Comparison of ENCODE assay signal across 10 mouse cellular contexts in the genomic region with DNA sequence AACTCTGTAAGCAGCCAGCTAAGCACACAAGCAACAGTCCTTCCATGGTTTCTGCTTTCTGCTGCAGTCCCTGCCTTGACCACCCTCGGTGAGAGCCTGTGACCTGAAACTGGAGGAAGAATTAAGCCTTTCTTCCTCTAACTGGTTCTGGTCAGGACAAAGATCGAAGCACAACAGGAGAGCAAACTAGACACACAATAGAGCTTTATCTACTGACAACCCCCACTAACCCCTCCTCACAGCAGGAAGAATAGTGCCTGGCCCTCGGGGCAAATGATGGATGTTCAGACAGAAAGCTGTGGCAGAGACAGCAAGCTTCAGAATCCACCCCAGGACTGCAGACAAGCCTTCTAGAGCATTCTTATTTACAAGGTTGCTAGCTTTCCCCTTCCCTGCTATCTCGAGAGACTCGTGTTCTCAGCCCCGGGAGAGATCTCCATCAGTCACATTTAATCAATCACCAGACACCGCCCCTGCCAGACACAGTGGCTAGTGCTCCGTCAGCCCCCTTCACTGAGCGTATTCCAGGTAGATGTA. TPM values are rescaled to one million over a fixed set of nuclear protein-coding genes. Genes with fewer than 3 reads are reported as not detected.
DNase-seq lines count a peak whose midpoint lies in the region; ATAC-seq lines count a peak whose summit lies in the region.
"Had no signal": no experiment of that assay in that cellular context is flagged by ENCODE, and none has a peak within 500 bp of the region (broad histone marks: within the 10 kb centered on the region; RNA-seq: fewer than 3 reads in every experiment).

No protein-coding gene starts in this region.

- H3K9me3 ChIP-seq in kidney, embryonic 15.5 days (replicated peaks) = no peaks in the 10 kb centered on the region
- H3K9me3 ChIP-seq in hindbrain, embryonic 14.5 days (ENCODE audit: control insufficient read depth, low read length) = no peaks in the 10 kb centered on the region

- DNase-seq in kidney, adult 8-10 months = no peak
- no peak for DNase-seq in hindbrain, embryonic 14.5 days (ENCODE audit: low spot score)
- DNase-seq in neural tube, embryonic 10.5 days (ENCODE audit: extremely low spot score, low spot score) = peak; percentile 57
- DNase-seq in adrenal gland, postnatal 36 days = no peak
- no peak for DNase-seq in urinary bladder, postnatal 14 days (ENCODE audit: low spot score)

- H3K9ac ChIP-seq in kidney, embryonic 15.5 days = 0 out of 2 replicates have a peak overlapping the region, but pooled peaks have one; percentile 0
- no peak overlapping the region for H3K9ac ChIP-seq in hindbrain, embryonic 14.5 days
- H3K9ac ChIP-seq: liver, embryonic 14.5 days had no signal

- 12% methylated on average over 9 of the region's 9 CpGs for WGBS in kidney, embryonic 15.5 days
- under 1% methylated on average over 9 of the region's 9 CpGs for WGBS in hindbrain, embryonic 14.5 days

- H3K4me3 ChIP-seq in kidney, embryonic 15.5 days (replicated peaks) = peak overlapping the region; percentile 1; the same call in 1 of the 2 replicates
- H3K4me3 ChIP-seq in brown adipose tissue, adult 24 weeks (ENCODE audit: insufficient read depth, low read depth, low read length) = peak overlapping the region; percentile 25; the same call in 1 of the 2 replicates
- H3K4me3 ChIP-seq in hindbrain, embryonic 14.5 days (replicated peaks; ENCODE audit: low read length) = 0 out of 2 replicates have a peak overlapping the region, but pooled peaks have one; percentile 4

- H3K4me2 ChIP-seq in kidney, embryonic 15.5 days = peak overlapping the region; percentile 52
- peak overlapping the region; percentile 42 for H3K4me2 ChIP-seq in hindbrain, embryonic 14.5 days (replicated peaks)

- no peaks in the 10 kb centered on the region for H3K36me3 ChIP-seq in kidney, embryonic 15.5 days
- H3K36me3 ChIP-seq in hindbrain, embryonic 14.5 days (replicated peaks; ENCODE audit: control insufficient read depth, insufficient read depth) = no peaks in the 10 kb centered on the region

- H3K27me3 ChIP-seq in kidney, embryonic 15.5 days = no peaks in the 10 kb centered on the region; the same call in 1 of the 2 replicates
- peaks cover 27% of the 10 kb centered on the region for H3K27me3 ChIP-seq in hindbrain, embryonic 14.5 days (ENCODE audit: control insufficient read depth, insufficient read depth, low read length)
- H3K27me3 ChIP-seq: Patski had no signal

- peaks cover 21% of the 10 kb centered on the region for H3K4me1 ChIP-seq in kidney, embryonic 15.5 days
- peaks cover 7% of the 10 kb centered on the region for H3K4me1 ChIP-seq in brown adipose tissue, adult 24 weeks (ENCODE audit: control insufficient read depth, insufficient read depth, insufficient read length, low read length)
- H3K4me1 ChIP-seq in hindbrain, embryonic 14.5 days (replicated peaks; ENCODE audit: control insufficient read depth, insufficient read depth, low read length) = peaks cover 11% of the 10 kb centered on the region; the same call in 1 of the 2 replicates

- no peak for ATAC-seq in kidney, embryonic 15.5 days (replicated peaks; ENCODE audit: low FRiP score)
- no peak for ATAC-seq in hindbrain, embryonic 14.5 days (ENCODE audit: low FRiP score)
- no peak for ATAC-seq in erythroid progenitor cell, adult 5-6 weeks (replicated peaks; ENCODE audit: low FRiP score, poor library complexity, severe bottlenecking)

- peak overlapping the region; percentile 87 for H3K27ac ChIP-seq in kidney, embryonic 15.5 days
- peak overlapping the region; percentile 63 for H3K27ac ChIP-seq in brown adipose tissue, adult 24 weeks (replicated peaks; ENCODE audit: low read depth, low read length)
- H3K27ac ChIP-seq in hindbrain, embryonic 14.5 days = no peak overlapping the region; the same call in 1 of the 2 replicates
- H3K27ac ChIP-seq: liver, embryonic 14.5 days had no signal

RNA-seq across cellular contexts. Expression of a gene that starts 9.1 kb away (rescaled TPM):
- not detected in 2 replicates for polyA plus RNA-seq in kidney, embryonic 15.5 days (2015; fragmentation: Nextera tagmentation; extraction: Ambion mirVana)
- polyA plus RNA-seq in brown adipose tissue, adult 24 weeks (2012; ENCODE audit: insufficient read depth, insufficient read length, missing spikeins) = not detected in 2 replicates
- 0.16 TPM in 1 of 2 replicates, not detected in the other for polyA plus RNA-seq in hindbrain, embryonic 14.5 days (2014; fragmentation: Nextera tagmentation; extraction: Ambion mirVana)
- under 1 TPM; 0.26 to 0.43 TPM for total RNA-seq in adrenal gland, postnatal 36 days (2021)
- 0.36 and 3.8 TPM in 2 replicates for total RNA-seq in erythroid progenitor cell, adult 5-6 weeks (2015; ENCODE audit: low replicate concordance)
- total RNA-seq in erythroid progenitor cell, adult 5-6 weeks (2017; ENCODE audit: low replicate concordance) = not detected in 2 replicates

RNA-seq across cellular contexts. Expression of a gene that starts 20.1 kb away (rescaled TPM):
- polyA plus RNA-seq in kidney, embryonic 15.5 days (2015; fragmentation: Nextera tagmentation; extraction: Ambion mirVana) = 1.7 and 2.1 TPM in 2 replicates
- 0.79 and 1.2 TPM in 2 replicates for polyA plus RNA-seq in brown adipose tissue, adult 24 weeks (2012; ENCODE audit: insufficient read depth, insufficient read length, missing spikeins)
- polyA plus RNA-seq in hindbrain, embryonic 14.5 days (2014; fragmentation: Nextera tagmentation; extraction: Ambion mirVana) = 0.59 and 0.66 TPM in 2 replicates
- under 1 TPM; 0.56 TPM for total RNA-seq in adrenal gland, postnatal 36 days (2021)
- total RNA-seq in erythroid progenitor cell, adult 5-6 weeks (2015; ENCODE audit: low replicate concordance) = 1.1 and 10.5 TPM in 2 replicates
- 4.0 and 5.8 TPM in 2 replicates for total RNA-seq in erythroid progenitor cell, adult 5-6 weeks (2017; ENCODE audit: low replicate concordance)

RNA-seq across cellular contexts. Expression of a gene that starts 22.9 kb away (rescaled TPM):
- not detected in 2 replicates for polyA plus RNA-seq in kidney, embryonic 15.5 days (2015; fragmentation: Nextera tagmentation; extraction: Ambion mirVana)
- 5.7 and 13.3 TPM in 2 replicates for polyA plus RNA-seq in brown adipose tissue, adult 24 weeks (2012; ENCODE audit: insufficient read depth, insufficient read length, missing spikeins)
- polyA plus RNA-seq in hindbrain, embryonic 14.5 days (2014; fragmentation: Nextera tagmentation; extraction: Ambion mirVana) = not detected in 2 replicates
- 1 to 10 TPM; 1.6 to 5.3 TPM for total RNA-seq in adrenal gland, postnatal 36 days (2021)
- 5.8 and 11.7 TPM in 2 replicates for total RNA-seq in erythroid progenitor cell, adult 5-6 weeks (2015; ENCODE audit: low replicate concordance)
- total RNA-seq in erythroid progenitor cell, adult 5-6 weeks (2017; ENCODE audit: low replicate concordance) = 4.1 and 5.7 TPM in 2 replicates
- polyA plus RNA-seq: Patski had no signal

RNA-seq across cellular contexts. Expression of a gene that starts 33.5 kb away (rescaled TPM):
- polyA plus RNA-seq in kidney, embryonic 15.5 days (2015; fragmentation: Nextera tagmentation; extraction: Ambion mirVana) = not detected in 2 replicates
- 1.5 and 3.8 TPM in 2 replicates for polyA plus RNA-seq in brown adipose tissue, adult 24 weeks (2012; ENCODE audit: insufficient read depth, insufficient read length, missing spikeins)
- polyA plus RNA-seq in hindbrain, embryonic 14.5 days (2014; fragmentation: Nextera tagmentation; extraction: Ambion mirVana) = not detected in 2 replicates
- total RNA-seq in adrenal gland, postnatal 36 days (2021) = 1 to 10 TPM; 5.3 to 8.1 TPM
- 5.8 and 11.7 TPM in 2 replicates for total RNA-seq in erythroid progenitor cell, adult 5-6 weeks (2015; ENCODE audit: low replicate concordance)
- total RNA-seq in erythroid progenitor cell, adult 5-6 weeks (2017; ENCODE audit: low replicate concordance) = not detected in 2 replicates
- polyA plus RNA-seq: Patski had no signal

RNA-seq across cellular contexts. Expression of a gene that starts 44.3 kb away (rescaled TPM):
- polyA plus RNA-seq in kidney, embryonic 15.5 days (2015; fragmentation: Nextera tagmentation; extraction: Ambion mirVana) = not detected in 2 replicates
- 3.8 TPM in 1 of 2 replicates, not detected in the other for polyA plus RNA-seq in brown adipose tissue, adult 24 weeks (2012; ENCODE audit: insufficient read depth, insufficient read length, missing spikeins)
- polyA plus RNA-seq in hindbrain, embryonic 14.5 days (2014; fragmentation: Nextera tagmentation; extraction: Ambion mirVana) = not detected in 2 replicates
- total RNA-seq in adrenal gland, postnatal 36 days (2021) = under 1 TPM in 1 of 2 experiments, not detected in 1; 0.63 TPM
- not detected in 2 replicates for total RNA-seq in erythroid progenitor cell, adult 5-6 weeks (2015; ENCODE audit: low replicate concordance)
- not detected in 2 replicates for total RNA-seq in erythroid progenitor cell, adult 5-6 weeks (2017; ENCODE audit: low replicate concordance)
- polyA plus RNA-seq: Patski had no signal
